Mouse (Mus musculus): Measurements from ENCODE around the gene Rras.
A peak's percentile ranks its signal among the peaks of the same experiment; 100 is the strongest.
"Not testable (repeated sequence)": the region's sequence is repeated elsewhere in the genome, so short reads cannot be mapped to it uniquely, and the experiment has no call there.

Gene Rras

DNA sequence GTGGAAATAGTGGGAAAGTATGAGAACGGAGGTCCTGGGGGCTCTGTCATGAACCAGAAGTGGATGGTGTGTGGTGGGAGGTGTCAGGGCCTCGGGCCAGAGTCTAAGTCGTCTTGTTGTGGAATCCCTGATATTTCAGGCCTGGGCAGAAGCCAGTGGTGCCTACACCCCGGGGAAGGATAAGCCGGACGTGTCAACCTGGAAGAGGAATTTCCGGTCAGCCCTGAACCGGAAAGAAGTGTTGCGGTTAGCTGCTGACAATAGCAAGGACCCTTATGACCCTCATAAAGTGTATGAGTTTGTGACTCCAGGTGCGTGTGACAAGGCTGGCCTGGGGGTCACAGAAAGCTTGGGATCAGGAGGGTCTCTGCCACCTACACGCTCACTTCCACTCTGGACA, 18.0 kb upstream of the Rras start:
- DNase-seq (ENCODE audit: low spot score in 2 of 2) = no peak

DNA sequence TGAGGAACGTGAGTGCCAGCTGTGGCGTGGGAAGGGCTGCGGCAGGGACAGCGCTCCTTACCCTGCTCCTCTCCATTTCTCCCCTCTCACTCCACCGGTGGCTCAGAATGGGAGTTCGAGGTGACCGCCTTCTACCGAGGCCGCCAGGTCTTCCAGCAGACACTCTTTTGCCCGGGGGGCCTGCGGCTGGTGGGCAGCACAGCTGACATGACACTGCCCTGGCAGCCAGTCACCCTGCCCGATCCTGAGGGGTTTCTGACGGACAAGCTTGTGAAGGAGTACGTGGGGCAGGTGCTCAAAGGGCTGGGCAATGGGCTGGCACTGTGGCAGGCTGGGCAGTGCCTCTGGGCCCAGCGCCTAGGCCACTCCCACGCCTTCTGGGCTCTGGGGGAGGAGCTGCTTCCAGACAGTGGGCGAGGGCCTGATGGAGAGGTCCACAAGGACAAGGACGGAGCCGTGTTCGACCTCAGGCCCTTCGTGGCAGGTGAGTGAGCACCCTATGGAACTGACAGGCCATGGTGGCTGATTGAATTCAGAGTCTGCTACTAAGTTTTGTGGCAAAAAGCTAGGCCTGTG, 17.1 kb upstream of the Rras start:
- DNase-seq (ENCODE audit: low spot score in 2 of 2) = no peak

DNA sequence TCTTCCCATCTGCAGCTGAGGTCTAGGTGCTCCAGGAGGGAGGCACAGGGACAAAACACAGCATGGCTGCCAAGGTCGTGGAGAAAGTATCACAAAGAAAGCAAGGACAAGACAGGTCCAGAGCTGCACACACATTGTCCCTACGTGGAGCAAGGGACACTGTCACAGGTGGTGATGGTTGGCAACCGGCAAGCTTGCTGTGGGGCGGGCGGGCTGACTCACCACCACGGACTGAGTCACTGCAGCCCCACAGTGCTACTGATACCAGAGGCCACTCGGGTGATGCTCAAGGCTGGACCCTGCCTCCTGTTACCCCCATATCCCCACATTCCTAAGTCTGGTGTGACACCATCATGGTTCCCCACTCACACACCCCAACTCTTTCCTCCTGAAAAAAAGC, 15.3 kb upstream of the Rras start:
- no peak for DNase-seq (ENCODE audit: low spot score in 2 of 2)

DNA sequence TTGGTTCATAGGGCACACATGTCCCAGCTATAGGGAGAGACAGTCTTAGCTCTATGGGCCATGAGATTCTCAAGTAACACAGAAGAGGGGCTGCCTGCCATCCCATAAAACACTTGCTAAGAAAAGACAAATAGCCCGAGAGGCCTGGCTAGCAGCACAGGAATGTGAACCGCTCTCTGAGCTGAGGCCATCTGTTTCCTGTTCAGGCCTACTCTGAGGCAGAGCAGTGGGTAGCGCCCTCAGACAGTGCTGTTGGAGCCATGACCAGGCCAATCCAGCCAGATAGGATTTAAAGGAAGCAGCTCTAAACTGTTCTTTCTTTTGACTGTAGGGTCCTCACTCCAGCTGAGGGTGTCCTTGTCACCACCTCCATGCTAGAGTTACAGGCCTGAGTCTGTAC, 13.2 kb upstream of the Rras start:
- no peak for DNase-seq (ENCODE audit: low spot score in 2 of 2)

DNA sequence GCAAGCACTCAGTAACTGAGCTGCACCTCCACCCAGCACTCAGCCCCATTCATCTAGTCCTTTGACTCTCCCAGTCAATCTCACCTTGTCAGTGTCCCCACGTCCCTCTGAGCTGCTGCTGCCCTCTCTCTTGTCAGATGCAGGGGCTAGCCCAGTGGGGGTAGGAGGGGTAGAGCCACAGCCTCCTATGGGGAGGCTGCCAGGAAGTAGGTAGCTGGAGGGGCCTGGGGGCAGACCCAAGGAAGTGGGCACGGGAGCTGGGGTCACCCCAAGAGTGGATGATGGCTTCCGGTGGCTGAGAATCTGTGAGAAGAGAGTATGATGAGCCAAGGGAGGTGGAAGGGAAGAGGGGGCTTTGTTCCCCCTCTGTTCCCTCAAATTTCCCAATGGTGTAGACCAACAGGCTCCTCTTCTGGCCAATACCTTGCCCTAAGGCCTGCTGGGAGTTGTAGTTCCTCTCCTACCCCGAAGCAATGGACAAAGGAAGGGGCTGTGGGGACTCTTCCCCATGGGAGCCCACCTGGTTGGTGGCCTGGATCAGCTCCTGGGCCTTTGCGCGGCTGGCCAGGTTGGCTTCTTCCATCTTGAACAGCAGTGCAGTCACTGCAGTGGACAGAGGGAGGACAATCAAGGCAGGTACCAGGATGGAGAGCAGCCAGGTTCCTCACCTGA, 12.3 kb upstream of the Rras start:
- no peak for DNase-seq (ENCODE audit: low spot score in 2 of 2)

DNA sequence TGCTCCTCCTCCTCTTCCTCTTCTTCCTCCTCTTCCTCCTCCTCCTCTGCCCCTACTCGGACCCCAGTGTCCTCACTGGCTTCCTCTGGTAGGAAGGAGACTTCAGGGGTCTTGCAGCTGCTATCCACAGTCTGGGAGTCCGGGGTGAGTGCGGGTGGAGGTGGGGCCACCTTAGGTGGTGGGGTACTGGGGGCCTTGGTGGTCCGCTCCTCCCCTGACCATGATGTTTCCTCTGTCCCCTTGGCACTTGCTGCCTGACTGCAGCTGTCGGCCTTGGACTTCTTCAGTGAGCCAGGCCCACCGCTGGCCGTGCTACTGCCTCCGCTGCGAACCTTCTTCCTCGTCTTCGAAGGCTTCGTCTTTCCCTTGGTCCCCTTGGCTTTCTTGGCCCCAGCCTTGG, 11.3 kb upstream of the Rras start:
- no peak for DNase-seq (ENCODE audit: low spot score in 2 of 2)

DNA sequence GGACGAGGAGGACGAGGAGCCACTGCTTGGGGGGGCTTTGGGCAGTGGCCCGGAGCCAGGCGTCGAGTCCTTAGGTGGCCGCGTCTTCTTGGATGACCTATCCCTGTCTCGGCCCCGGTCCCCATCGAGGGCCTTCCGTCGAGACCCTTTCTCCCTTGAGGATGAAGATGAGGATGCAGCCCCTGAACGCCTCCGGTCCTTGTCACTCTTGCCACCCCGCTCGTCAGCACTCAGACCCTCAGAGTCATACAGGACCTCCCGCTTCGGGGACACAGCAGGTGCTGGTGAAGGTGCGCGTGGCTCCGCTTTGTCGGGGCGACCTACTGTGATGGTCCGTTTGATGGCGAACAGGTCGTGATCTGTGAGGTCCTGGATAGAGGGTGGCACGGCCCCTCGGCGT, 10.6 kb upstream of the Rras start:
- no peak for DNase-seq (ENCODE audit: low spot score in 2 of 2)

DNA sequence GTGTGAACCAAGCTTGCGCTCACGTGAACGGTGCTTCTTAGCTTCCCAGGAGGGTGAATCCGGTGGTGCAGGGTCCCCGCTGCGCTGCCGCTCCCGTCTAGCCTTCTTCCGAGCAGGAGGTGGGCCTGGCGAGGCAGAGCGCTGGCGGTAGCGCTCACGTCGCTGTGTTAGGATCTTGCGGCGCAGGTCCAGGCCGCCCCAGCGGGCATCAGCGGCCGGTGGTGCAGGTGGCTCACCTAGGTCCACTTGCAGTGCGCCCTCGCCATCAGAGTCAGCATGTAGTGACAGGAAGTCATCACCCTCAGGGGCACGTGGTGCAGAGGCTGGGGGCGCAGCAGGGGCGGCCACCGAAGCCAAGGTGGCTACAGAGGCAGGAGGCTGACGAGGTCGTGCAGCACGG, 9.9 kb upstream of the Rras start:
- DNase-seq (ENCODE audit: low spot score in 2 of 2) = no peak

DNA sequence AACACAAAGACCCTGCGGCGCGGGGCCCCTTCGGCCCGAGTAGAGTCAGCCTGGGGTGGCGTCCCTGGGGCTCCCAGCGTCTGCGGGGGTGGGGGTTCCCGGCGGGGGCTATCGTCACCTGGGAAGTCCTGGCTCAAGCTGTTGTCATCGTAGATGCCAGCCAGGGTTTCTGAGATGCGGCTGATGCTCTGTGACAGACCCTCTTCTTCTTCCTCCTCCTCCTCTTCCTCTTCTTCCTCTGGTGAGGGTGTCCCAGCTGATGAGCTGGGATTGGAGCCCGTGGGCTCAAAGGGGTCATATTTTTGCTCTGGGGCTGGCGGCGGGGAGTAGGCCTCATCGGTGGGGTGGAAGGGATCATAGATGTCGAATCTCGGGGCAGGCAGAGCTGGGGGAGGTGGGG, 9.3 kb upstream of the Rras start:
- no peak for DNase-seq (ENCODE audit: low spot score in 2 of 2)

DNA sequence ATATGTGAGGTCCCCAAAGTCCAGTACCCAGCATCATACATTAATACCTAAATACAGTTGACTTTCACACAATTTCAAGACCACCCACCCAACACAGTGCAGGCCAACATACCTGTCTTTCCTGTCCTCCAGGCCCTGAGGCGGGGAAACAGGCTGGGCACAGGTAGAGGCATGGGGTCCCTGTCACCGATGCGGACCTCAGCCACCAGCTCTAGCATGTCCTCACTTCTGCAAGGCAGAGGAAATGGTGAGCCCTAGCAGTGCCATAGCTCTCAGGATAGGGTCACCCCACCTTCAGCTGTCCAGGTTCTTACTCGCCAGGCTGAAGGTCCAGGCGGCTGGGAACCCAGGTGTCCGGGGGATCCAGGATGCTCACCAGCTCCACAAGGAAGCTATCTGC, 5.8 kb upstream of the Rras start:
- no peak for DNase-seq (ENCODE audit: low spot score in 2 of 2)

DNA sequence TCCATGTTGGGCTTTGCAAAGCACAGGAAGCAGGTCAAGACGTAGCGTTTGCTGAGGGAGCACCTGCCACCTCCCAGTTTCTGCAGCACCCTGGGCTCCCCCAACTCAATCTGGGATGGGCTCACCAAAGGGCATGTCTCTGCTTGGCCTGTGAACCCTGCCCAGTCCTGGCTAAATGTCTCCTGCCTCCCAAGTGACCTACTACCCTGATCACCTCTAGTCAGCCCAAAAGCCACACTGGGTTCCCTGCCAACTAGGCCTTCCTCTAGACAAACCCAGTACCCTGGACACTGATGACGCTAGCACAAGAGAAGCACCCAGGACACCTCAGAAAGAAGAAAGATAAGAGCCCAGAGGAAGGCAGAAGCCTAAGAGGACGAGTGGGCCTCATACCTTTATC, 4.9 kb upstream of the Rras start:
- no peak for DNase-seq (ENCODE audit: low spot score in 2 of 2)

DNA sequence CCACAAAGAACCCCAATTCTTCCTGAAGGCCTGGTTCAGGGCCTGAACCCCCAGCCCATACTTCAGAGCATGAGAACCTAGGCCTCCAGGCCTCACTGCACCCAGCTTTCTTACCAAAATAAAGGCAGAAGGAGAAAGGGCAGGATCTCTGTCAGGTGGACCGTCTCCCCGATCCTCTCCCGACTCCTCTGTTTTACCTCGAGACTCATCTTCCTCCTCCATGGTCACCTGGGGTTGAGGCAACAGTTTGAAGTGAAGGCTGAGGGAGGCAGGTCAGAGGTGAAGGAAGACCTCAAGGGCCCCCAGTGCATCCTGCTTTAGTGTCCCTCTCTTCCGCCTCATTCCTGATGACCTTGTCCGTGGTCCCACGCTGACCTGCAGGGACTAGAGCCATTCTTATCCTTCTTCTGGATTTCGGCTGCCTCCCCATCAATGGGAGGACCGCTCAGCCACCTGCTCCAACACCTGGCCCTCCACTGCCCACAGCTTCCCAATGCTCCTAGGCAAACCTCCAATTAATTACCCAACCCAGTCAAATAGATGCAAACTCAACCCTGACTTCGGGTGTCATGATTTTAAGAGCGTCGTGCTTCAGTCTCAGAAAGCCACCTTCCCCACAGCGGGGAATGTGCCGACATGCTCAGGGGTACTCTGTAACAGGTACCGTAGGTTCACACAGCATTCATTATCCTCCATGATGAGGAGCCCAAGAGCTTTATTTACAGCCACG, 4.2 kb upstream of the Rras start:
- DNase-seq (ENCODE audit: low spot score in 2 of 2) = no peak

DNA sequence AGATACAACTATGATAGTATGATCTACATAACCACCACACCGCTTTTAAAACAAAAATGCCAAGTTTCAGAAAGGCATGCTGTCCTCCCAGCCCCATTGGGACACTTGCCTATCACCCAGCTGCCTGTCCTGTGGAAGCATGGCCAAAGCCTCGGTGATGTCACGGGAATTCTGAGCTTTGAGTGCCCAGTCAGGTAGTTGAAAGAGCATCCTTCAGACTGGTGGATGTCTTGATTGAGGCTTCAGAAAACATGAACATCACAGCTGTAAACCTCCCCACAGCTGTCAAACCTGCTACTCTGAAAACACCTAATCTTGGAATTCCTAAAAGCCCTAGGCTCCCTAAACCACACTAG, 3.7 kb upstream of the Rras start:
- no peak for DNase-seq (ENCODE audit: low spot score in 2 of 2)

DNA sequence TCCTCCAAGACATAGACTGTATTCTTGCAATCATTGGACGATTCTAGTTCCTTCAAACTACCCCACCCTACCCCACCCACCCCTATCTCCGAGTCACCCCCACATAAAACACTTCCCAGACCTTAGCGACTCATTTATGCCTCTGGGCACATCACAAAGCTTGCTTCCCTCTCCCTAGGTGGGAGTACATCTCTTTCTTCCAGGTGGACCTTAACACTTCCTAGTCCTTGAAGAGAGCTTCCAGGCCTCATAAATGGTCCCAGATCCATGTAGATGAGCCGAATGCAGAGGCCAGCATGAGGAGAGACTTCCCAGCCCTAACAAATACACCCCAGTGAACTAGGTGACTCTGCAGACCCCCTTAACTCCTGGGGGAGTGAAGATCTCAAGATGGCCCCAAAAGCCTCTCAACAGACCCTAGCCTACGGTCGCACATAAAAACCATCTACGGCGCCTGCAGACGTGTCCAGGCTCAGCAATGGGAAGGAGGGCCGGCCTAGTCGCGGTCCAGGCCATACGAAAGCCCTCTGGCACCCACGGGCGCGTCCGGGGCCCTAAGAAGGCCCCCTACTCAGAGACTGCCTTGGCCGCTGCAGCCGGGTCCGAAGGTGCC, 2.3 kb upstream of the Rras start:
- no peak for DNase-seq (ENCODE audit: low spot score in 2 of 2)

DNA sequence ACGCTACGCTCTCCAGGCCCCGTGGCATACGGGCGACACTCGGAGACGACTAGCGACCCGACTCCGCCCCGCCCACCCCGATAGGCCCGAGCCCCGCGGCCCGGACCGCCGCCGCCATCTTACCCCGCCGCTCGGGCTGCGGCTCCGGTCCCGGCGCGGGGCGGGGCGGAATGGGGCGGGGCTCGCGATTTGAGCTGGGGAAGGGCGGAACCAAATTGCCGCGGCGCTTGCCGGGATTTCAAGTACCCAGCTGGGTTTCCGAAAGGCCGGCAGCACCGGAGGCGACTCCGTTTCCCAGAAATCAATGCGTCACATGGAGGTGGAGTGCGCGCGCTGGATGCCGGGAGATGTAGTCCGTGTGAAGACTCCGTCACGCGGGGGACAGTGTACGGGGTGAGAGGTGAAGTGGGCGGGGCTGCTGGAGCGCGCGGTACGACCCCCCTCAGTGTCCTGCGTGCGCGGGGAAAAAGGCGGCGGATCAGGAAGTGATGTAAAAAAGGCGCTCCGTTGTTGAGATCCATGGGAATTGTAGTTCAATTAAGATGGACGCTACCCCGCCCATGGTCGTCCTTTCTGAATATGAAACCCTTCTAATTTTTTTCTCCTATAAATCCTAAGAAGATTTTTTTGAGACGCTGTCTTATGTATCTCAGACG, 1.7 kb upstream of the Rras start, which contains the start of gene Scaf1:
Gene Scaf1 (minus strand): TSS at position 407 of the 656 bp plus-strand sequence.
- peak; percentile 99 to 100 for DNase-seq (ENCODE audit: low spot score in 2 of 2)

DNA sequence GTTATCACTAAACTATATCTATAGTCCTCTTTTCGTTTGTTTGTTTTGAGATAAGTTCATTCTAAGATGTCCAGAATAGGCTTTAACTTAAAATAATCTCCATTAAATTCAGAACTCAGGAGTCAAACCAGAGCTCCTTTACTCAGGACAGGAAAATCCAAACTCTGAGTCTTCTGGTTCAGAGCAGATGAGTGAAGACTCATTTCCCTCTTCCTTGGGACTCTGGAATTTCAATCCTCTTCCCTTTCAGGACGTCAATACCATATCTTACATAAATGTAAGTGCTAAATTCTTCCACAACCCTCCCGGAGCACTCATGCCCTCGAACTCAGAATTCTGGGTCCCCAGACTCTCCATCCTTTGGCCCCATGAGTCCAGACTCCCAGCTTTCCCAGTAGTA, 1.0 kb upstream of the Rras start:
- no peak for DNase-seq (ENCODE audit: low spot score in 2 of 2)

DNA sequence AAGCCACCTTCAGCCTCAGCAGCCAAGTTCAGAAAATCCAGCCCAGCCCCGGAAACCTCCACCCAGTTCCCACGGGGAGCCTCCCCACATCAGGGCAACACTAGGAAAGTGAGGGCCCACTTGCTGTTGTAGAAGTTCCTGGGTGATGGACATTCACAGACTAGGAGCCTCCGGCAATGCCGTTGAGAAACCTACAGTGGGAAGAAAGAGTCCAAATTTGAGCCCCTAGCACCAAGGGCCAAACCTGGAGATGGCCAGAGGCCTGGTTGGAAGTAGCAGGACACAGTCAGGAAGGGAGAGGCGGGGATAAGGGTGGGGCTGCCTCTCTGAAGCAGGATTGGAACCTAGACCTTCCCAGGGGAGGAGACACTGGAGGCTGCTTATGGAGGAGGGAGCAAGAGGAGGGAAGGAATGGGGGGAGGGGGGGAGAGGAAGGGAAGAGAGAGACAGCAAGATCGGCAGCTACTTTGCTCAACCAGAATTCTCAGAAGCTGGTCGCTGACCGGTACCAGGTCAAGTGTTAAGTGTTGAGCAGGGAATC, 1.3 kb downstream of the Rras start:
- peak in 1 of 2 experiments; percentile 61 for DNase-seq (ENCODE audit: low spot score in 2 of 2)

DNA sequence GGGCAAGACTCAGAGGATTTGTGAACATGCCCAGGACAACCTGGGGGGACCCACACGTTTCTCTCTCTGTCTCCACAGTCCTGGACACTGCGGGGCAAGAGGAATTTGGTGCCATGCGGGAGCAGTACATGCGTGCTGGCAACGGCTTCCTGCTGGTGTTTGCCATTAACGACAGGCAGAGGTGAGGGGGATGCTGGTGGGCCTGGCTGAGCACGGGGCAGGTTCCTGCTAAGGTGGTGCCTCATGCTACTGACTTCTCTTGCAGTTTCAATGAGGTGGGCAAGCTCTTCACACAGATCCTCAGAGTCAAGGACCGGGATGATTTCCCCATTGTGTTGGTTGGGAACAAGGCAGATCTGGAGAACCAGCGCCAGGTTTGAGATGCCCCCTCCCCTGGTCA, 2.5 kb downstream of the Rras start:
- no peak for DNase-seq (ENCODE audit: low spot score in 2 of 2)

DNA sequence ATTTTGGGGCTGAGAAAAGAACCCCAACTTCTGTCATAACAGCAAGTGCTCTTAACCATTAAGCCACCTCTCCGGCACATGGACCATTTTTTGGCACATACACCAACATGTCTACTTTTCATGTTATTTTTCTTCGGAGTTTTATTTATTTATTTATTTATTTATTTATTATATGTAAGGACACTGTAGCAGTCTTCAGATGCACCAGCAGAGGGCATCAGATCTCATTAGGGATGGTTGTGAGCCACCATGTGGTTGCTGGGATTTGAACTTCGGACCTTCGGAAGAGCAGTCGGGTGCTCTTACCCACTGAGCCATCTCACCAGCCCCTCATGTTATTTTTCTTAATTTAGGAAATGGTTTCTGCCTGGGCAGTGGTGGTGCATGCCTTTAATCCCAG, 6.0 kb downstream of the Rras start:
- not testable (repeated sequence) for DNase-seq (ENCODE audit: low spot score in 2 of 2)

DNA sequence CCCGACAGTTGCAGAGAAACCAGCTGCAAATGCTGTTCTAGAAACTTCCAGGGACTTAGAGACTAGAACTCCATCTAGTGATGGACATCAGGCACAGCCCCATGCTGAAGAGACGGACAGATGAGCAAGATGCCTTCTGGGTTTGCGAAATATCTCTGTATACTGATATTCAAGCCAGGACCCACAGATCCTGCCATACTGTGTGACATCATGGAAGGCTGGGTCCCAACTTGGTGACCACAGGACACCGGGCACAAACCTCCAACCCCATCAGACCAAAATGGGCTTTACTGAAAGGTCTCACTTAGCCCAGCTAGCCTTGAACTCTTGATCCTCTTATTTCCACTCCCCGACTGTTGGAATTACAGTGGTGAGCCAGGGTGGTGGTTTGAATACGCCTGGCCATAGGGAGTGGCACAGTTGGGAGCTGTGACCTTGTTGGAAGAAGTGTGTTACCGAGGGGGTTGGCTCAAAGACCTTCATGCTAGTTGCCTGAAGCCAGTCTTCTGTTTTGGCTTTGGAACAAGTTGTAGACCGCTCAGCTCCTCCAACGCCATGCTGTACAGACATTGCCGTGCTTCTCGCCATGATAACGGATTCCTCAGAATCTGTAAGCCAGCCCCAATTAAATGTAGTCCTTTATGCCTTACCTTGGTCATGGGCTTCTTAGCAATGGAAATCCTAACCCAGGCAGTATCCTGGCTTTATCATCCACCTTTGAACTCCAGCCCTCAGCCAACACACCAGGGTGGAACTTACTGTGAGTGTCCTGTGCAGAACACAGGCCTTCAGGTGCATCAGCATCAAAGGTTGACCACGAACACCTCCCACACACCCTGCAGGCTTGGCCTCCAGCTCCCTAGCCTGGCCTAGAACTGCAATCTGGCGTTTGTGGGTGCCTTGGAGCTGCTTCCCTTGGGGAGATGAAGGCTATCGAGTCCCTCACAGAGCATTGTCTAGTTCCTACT, 6.8 kb downstream of the Rras start:
- DNase-seq (ENCODE audit: low spot score in 2 of 2) = no peak
